Mouse (Mus musculus): ENCODE data around the gene Cmtm8.

- TF ChIP-seq POLR2A (IDR thresholded peaks at IDR 0.05; ENCODE audit: insufficient read length, low read depth) (no peak), MYOD1 (IDR thresholded peaks at IDR 0.05; ENCODE audit: control insufficient read depth in 1 of 3, insufficient read length in 2 of 3, low read depth in 2 of 3) (no peak), MYOG (IDR thresholded peaks at IDR 0.05; ENCODE audit: control insufficient read depth in 1 of 3, insufficient read depth in 1 of 3, insufficient read length in 2 of 3, low read depth in 2 of 3) (no peak), USF1 (IDR thresholded peaks at IDR 0.05; ENCODE audit: low read depth) (no peak), POLR2AphosphoS2 (IDR thresholded peaks at IDR 0.05; ENCODE audit: insufficient read length, low read depth) (no peak), MAX (IDR thresholded peaks at IDR 0.05; ENCODE audit: low read depth) (no peak), E2F4 (IDR thresholded peaks at IDR 0.05; ENCODE audit: insufficient read depth) (no peak), CEBPB (IDR thresholded peaks at IDR 0.05; ENCODE audit: insufficient read depth, poor library complexity, severe bottlenecking) (no peak), REST (IDR thresholded peaks at IDR 0.05; ENCODE audit: insufficient read depth, insufficient read length) (no peak)
These were observed 45.0 kb upstream of the Cmtm8 start for GRCm38 (mm10) chr9:114888856-114889407.
